Mouse (Mus musculus): ENCODE measurements around the gene Rpf2.

GRCm38 (mm10) chr10:40180011-40180410 lies 66.8 kb downstream of the Rpf2 start:
- TF ChIP-seq CTCF (IDR thresholded peaks at IDR 0.05; ENCODE audit: control insufficient read depth, insufficient read depth, low read length) (no peak), POLR2A (IDR thresholded peaks at IDR 0.05; ENCODE audit: borderline replicate concordance, control insufficient read depth, low read depth, low read length) (no peak)
